Mouse (Mus musculus): ENCODE results near the gene Sema4a.

DNA sequence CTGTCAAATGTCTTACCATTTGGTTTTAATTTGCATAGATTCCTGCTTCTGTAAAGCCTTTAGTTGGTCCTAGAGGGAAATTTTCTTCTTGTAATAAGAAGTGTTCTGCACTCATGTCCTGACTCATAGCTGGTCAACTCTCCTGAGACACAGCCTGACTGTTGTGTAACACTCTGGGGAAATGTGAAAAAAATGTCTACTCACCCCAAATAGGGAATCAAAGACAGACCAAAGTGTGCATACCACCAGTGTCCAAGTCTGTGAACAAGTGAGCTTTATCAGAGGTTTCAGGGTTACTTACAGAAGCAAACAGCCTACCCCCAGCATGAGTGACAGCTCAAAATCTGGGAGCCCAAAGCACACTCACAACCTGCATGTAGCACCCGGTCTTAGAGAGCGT, 4.1 kb upstream of the Sema4a start:
- TF ChIP-seq EP300 (optimal IDR thresholded peaks at IDR 0.05): no peak
- TF ChIP-seq CTCF (IDR thresholded peaks at IDR 0.05; ENCODE audit: low read depth): no peak
